Mouse (Mus musculus) heart, embryonic 16.5 days (tissue): ENCODE measurements around the gene Ppp1r21. TPM values are rescaled to one million over a fixed set of nuclear protein-coding genes. Genes with fewer than 3 reads are reported as not detected.

Source experiments
- ATAC-seq: fragments of 200-750 bp; cut with Nextera tagmentation; replicated peaks from 2 replicates; pipeline ENCODE4 v1.8.0; 2017; ENCODE audit warnings: moderate number of reproducible peaks; ENCODE audit not compliant: insufficient read depth, low FRiP score; ENCODE audit errors: extremely low read depth
- H3K27ac ChIP-seq: fragments of 300-500 bp; sonication (generic); 2 replicates; pipeline ENCODE4 v1.5.1; 2014; ENCODE audit warnings: mild to moderate bottlenecking, low read length, control low read depth, moderate library complexity
- H3K27me3 ChIP-seq: fragments of 300-500 bp; sonication (generic); 2 replicates; pipeline ENCODE4 v1.6.1; 2014; ENCODE audit warnings: low read length, mixed read lengths; ENCODE audit not compliant: control insufficient read depth, insufficient read depth
- H3K36me3 ChIP-seq: fragments of 300-500 bp; sonication (generic); 2 replicates; pipeline ENCODE4 v1.6.1; 2014; ENCODE audit not compliant: control insufficient read depth, insufficient read depth
- H3K4me1 ChIP-seq: fragments of 300-500 bp; sonication (generic); 2 replicates; pipeline ENCODE4 v1.6.1; 2014; ENCODE audit warnings: low read length, mixed read lengths; ENCODE audit not compliant: control insufficient read depth, insufficient read depth
- H3K4me2 ChIP-seq: fragments of 300-500 bp; sonication (generic); 2 replicates; pipeline ENCODE4 v1.6.1; 2014; ENCODE audit warnings: low read depth, mild to moderate bottlenecking, control low read depth, low read length
- H3K4me3 ChIP-seq: fragments of 300-500 bp; sonication (generic); 2 replicates; pipeline ENCODE4 v1.5.1; 2014; ENCODE audit warnings: mild to moderate bottlenecking, control low read depth, low read length
- H3K9ac ChIP-seq: fragments of 300-500 bp; sonication (generic); 2 replicates; pipeline ENCODE4 v1.6.1; 2014; ENCODE audit warnings: low read length, control low read depth
- H3K9me3 ChIP-seq: fragments of 300-500 bp; sonication (generic); replicated peaks from 2 replicates; pipeline ENCODE4 v1.6.1; 2016; ENCODE audit warnings: low read length; ENCODE audit not compliant: control insufficient read depth
- WGBS: fragments of 180-500 bp; shearing (Covaris S2); extraction: QIAGEN DNeasy Blood & Tissue Kit; methylation state at CpG from one replicate; pipeline ENCODE4 v1.1.7; 2014; 5-methylcytosine and 5-hydroxymethylcytosine counted together
- polyA plus RNA-seq: library from polyadenylated mRNA; unstranded; fragments of >200 nt; fragmentation: Nextera tagmentation; extraction: Ambion mirVana; gene quantifications from 2 replicates; pipeline ENCODE4 v1.2.1, GENCODE M21; 2015

The Ppp1r21 gene
- polyA plus RNA-seq, 1 experiment from 2014 or later: 14.1 TPM

DNA sequence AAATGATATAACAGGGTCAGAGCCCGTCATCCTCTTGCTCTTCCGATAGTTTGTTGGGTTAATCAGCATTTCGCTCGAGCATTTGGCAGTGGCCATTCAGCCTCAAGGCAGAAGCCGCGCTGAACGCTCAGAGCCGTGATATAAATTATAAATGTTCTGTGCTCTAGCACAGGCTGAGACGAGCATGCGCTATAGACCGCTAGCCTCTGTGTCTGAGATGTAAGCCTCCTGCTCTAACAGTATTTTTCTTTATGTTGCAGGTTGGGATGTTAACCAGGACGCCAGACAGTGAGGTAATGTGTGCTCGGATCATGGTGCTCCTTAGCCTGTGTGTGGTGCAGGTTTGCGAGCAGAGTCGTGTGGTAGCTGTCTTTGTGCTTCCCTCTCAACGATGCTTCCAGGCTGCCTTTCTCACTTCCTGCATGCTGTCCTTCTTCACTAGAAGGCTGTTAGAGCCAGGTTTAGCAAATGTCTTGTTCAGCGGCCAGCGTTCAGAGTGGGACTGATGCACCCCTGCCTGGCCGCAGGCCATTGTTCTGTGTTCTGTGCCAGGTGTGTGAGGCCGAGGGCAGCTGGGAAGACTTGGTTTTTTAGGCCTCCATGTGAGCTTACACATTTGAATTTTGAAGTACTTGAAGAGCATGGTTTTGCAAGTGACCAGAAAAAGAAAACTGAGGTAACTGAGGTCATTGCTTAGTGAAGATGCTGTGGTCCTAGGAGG, 48.8 kb downstream of the Ppp1r21 start:
- no peak for ATAC-seq
- Histone ChIP-seq H3K9me3 (no peaks in the 10 kb centered on the region), H3K27ac (no peak overlapping the region), H3K9ac (no peak overlapping the region), H3K4me1 (no peaks in the 10 kb centered on the region; the same call in 1 of the 2 replicates), H3K4me2 (no peak overlapping the region), H3K27me3 (no peaks in the 10 kb centered on the region), H3K36me3 (peaks cover 39% of the 10 kb centered on the region), H3K4me3 (no peak overlapping the region)
- WGBS: 90% methylated on average over 20 of the region's 20 CpGs

DNA sequence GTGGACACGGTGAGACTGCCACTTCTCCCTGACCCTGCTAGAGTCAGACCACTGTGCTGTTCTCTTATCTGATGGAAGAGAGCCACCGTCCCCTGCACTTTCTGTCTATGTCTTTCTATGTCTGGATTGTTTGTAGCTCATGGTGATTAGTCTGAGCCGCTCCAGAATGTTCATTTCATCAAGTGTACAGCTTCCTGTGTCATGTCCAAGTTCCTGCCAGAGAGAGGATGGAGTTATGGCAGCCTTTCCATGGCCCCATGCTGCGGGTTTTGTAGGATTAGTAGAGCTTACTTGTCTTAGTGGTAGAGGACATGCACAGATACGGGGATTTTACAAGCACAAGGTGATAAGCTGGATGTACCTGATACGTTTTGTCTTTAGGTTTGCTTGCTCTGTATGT, 50.6 kb downstream of the Ppp1r21 start:
- H3K27me3 ChIP-seq: no peaks in the 10 kb centered on the region
- H3K36me3 ChIP-seq: peaks cover 55% of the 10 kb centered on the region
- ATAC-seq: no peak
- no peak overlapping the region for H3K4me3 ChIP-seq
- H3K9ac ChIP-seq: no peak overlapping the region
- H3K4me1 ChIP-seq: no peaks in the 10 kb centered on the region; the same call in 1 of the 2 replicates
- no peaks in the 10 kb centered on the region for H3K9me3 ChIP-seq
- WGBS: 59% methylated on average over 6 of the region's 6 CpGs
- no peak overlapping the region for H3K4me2 ChIP-seq
- no peak overlapping the region for H3K27ac ChIP-seq

GRCm38 (mm10) chr17:88581511-88582021, 51.6 kb downstream of the Ppp1r21 start:
- no peaks in the 10 kb centered on the region for H3K27me3 ChIP-seq
- no peak; the same call in 1 of the 2 replicates for ATAC-seq
- H3K36me3 ChIP-seq: peaks cover 52% of the 10 kb centered on the region
- H3K4me2 ChIP-seq: no peak overlapping the region
- 58% methylated on average over 6 of the region's 6 CpGs for WGBS
- no peak overlapping the region for H3K9ac ChIP-seq
- H3K9me3 ChIP-seq: no peaks in the 10 kb centered on the region
- H3K27ac ChIP-seq: no peak overlapping the region; the same call in 1 of the 2 replicates
- no peaks in the 10 kb centered on the region; the same call in 1 of the 2 replicates for H3K4me1 ChIP-seq
- no peak overlapping the region for H3K4me3 ChIP-seq

DNA sequence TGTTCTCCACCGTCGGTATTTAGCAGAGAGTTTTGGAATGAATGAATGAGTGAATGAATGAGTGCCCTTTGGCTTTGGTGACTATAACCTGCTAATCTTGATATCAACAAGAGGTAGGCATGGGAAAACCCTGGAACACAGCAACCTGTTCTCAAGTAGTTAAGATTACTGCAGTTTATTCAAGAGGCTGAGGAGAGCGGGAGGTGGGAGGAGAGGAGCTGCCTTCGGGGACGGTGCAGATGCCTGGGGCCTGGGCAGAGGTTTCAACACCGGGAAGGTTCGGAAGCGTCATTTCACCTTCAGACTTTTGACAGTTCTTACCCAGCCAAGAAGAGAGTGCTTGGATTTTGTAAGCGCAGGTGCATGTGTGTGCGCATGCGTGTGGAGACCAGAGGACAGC, 53.1 kb downstream of the Ppp1r21 start:
- Histone ChIP-seq H3K27ac (no peak overlapping the region), H3K36me3 (peaks cover 39% of the 10 kb centered on the region)
- WGBS: 81% methylated on average over 11 of the region's 11 CpGs

GRCm38 (mm10) chr17:88583411-88583810, 53.5 kb downstream of the Ppp1r21 start:
- Histone ChIP-seq H3K36me3 (peaks cover 38% of the 10 kb centered on the region), H3K4me2 (no peak overlapping the region), H3K27me3 (no peaks in the 10 kb centered on the region), H3K4me3 (no peak overlapping the region), H3K4me1 (no peaks in the 10 kb centered on the region; the same call in 1 of the 2 replicates), H3K9me3 (no peaks in the 10 kb centered on the region), H3K9ac (no peak overlapping the region), H3K27ac (no peak overlapping the region)
- 81% methylated on average over 8 of the region's 8 CpGs for WGBS
- no peak for ATAC-seq

More for the DNA sequence above, 53.1 kb downstream of the Ppp1r21 start:
- no peak for ATAC-seq
- no peaks in the 10 kb centered on the region for H3K27me3 ChIP-seq
- no peak overlapping the region for H3K4me3 ChIP-seq
- no peak overlapping the region for H3K9ac ChIP-seq
- H3K4me1 ChIP-seq: no peaks in the 10 kb centered on the region; the same call in 1 of the 2 replicates
- no peaks in the 10 kb centered on the region for H3K9me3 ChIP-seq
- H3K4me2 ChIP-seq: no peak overlapping the region

DNA sequence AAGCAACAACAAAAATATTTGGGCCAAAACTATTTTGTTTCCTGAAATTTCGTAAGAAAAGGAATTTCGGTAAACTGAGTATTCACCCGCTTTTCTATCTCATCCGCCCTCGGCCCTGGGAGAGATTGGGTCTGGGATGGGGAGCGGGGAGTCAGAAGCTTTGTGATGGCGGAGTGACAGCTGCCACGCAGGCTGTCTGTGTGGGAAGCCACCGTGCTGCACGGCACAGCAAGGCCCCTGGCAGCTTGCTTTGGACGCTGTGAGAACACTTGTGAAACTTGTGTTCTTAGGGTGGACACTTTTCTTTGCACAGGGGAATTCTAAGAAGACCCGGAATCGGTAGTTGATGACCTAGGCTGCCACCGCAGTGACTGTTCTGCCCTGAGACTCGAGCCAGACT, 57.5 kb downstream of the Ppp1r21 start:
- H3K4me2 ChIP-seq: no peak overlapping the region
- WGBS: 78% methylated on average over 15 of the region's 15 CpGs
- H3K27ac ChIP-seq: no peak overlapping the region
- H3K36me3 ChIP-seq: peaks cover 34% of the 10 kb centered on the region
- H3K4me1 ChIP-seq: no peaks in the 10 kb centered on the region
- no peaks in the 10 kb centered on the region for H3K9me3 ChIP-seq
- H3K27me3 ChIP-seq: no peaks in the 10 kb centered on the region
- ATAC-seq: no peak
- no peak overlapping the region for H3K4me3 ChIP-seq
- H3K9ac ChIP-seq: no peak overlapping the region

- Histone ChIP-seq H3K9ac (no peak overlapping the region), H3K36me3 (peaks cover 32% of the 10 kb centered on the region), H3K4me1 (no peaks in the 10 kb centered on the region), H3K4me3 (no peak overlapping the region), H3K27ac (no peak overlapping the region), H3K4me2 (no peak overlapping the region), H3K9me3 (no peaks in the 10 kb centered on the region), H3K27me3 (no peaks in the 10 kb centered on the region)
- ATAC-seq: no peak
- 94% methylated on average over 8 of the region's 8 CpGs for WGBS
These were observed 58.3 kb downstream of the Ppp1r21 start for GRCm38 (mm10) chr17:88588228-88588627.

GRCm38 (mm10) chr17:88590251-88590650, 60.3 kb downstream of the Ppp1r21 start:
- Histone ChIP-seq H3K4me2 (no peak overlapping the region), H3K27ac (no peak overlapping the region), H3K4me1 (no peaks in the 10 kb centered on the region), H3K9me3 (no peaks in the 10 kb centered on the region), H3K36me3 (peaks cover 18% of the 10 kb centered on the region), H3K9ac (no peak overlapping the region), H3K4me3 (no peak overlapping the region), H3K27me3 (no peaks in the 10 kb centered on the region)
- ATAC-seq: no peak
- WGBS: 89% methylated on average over 6 of the region's 6 CpGs

- H3K36me3 ChIP-seq: no peaks in the 10 kb centered on the region
- no peaks in the 10 kb centered on the region for H3K27me3 ChIP-seq
- H3K9ac ChIP-seq: no peak overlapping the region
- ATAC-seq: no peak
- no peak overlapping the region for H3K27ac ChIP-seq
- no peak overlapping the region for H3K4me3 ChIP-seq
- H3K4me1 ChIP-seq: peaks cover 19% of the 10 kb centered on the region
- H3K9me3 ChIP-seq: no peaks in the 10 kb centered on the region
- 57% methylated on average over 4 of the region's 4 CpGs for whole genome bisulfite sequencing
- H3K4me2 ChIP-seq: no peak overlapping the region
These were observed 65.2 kb downstream of the Ppp1r21 start for GRCm38 (mm10) chr17:88595071-88595470.
